Mouse (Mus musculus): ENCODE data around the gene Cdh4.

DNA sequence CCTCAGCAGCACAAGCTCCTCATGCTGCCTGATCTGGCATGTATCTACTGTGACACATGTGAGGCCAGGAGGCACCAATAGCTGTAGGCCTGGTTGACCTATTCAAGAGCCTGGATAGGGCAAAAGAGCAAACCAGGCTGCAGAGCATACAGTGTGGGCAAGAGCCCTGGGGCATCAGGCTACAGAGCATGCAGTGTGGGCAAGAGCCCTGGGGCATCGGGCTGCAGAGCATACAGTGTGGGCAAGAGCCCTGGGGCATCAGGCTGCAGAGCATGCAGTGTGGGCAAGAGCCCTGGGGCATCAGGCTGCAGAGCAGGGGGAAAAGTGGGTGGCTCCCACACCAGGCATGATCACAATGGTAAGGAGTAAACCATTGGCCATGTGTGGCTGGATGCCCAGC lies 300.2 kb downstream of the Cdh4 start:
- no peak for TF ChIP-seq CTCF (IDR thresholded peaks at IDR 0.05; ENCODE audit: low read depth, low read length)
- TF ChIP-seq GATA1 (IDR thresholded peaks at IDR 0.05; ENCODE audit: borderline replicate concordance, low read length): no peak
- no peak for TF ChIP-seq POLR2AphosphoS5 (IDR thresholded peaks at IDR 0.05; ENCODE audit: insufficient replicate concordance, low read depth, low read length)
